Mouse (Mus musculus): Measurements from ENCODE around the gene AI837181.
"Not testable (repeated sequence)": the region's sequence is repeated elsewhere in the genome, so short reads cannot be mapped to it uniquely, and the experiment has no call there.

The AI837181 gene

GRCm38 (mm10) chr19:5424782-5425741, at the start of gene AI837181, which contains the start of gene Drap1:
AI837181 (plus strand) TSS chr19:5425144.
Drap1 (minus strand) TSS chr19:5424979.
- peak; percentile 99 for DNase-seq (ENCODE audit: extremely low spot score)

- no peak for DNase-seq (ENCODE audit: extremely low spot score)
Observed at GRCm38 (mm10) chr19:5377446-5377845, 47.5 kb upstream of the AI837181 start.

DNA sequence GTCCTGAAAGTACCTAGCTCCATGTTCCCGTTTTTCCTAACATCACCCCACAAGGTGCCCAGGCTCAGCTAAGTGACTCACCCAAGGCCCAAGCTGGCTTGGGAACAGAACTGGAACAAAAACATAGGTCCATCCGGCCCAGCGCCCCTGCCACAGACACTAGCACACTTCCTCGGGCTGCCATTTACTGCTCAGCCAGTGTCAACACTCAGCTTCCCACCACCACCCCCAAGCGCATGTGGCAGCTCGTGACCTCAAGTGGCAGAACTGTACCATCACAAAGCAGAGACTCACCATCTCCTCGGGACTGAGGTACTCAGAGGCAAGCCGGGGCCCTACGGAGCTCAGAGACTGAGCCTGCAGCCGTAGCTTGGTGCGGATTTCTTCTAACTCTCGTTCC, 41.6 kb upstream of the AI837181 start:
- no peak for DNase-seq (ENCODE audit: extremely low spot score)

- DNase-seq (ENCODE audit: extremely low spot score), result no peak
Observed at GRCm38 (mm10) chr19:5384715-5385114, 40.2 kb upstream of the AI837181 start.

- DNase-seq (ENCODE audit: extremely low spot score), result peak; percentile 45
Observed at GRCm38 (mm10) chr19:5388011-5388441, 36.9 kb upstream of the AI837181 start.

GRCm38 (mm10) chr19:5388588-5389242, 36.2 kb upstream of the AI837181 start, which contains the start of gene Sart1:
Sart1 (minus strand) TSS chr19:5388703.
- DNase-seq (ENCODE audit: extremely low spot score), result peak; percentile 93

DNA sequence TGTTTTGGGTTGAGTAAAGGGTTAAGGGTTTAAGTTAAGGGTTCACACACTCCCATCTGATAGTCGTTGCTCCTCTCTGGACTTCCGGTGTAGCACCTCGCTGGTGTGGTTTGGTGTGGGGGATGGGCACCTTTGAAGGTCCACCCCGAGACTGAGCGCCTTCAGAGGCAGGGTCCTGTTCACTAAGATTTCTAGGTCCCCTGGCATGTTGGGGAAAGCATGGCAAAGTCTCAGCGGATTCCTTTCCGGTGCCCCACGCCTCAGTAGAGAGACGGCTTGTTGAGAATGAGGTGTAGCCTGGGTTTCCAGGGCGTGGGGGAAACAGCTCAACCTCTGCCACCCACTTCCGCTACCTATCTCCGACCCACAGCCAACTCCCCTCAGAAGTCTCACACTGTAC, 35.3 kb upstream of the AI837181 start:
- peak; percentile 45 for DNase-seq (ENCODE audit: extremely low spot score)

- DNase-seq (ENCODE audit: extremely low spot score), result no peak
Observed at GRCm38 (mm10) chr19:5390416-5390815, 34.5 kb upstream of the AI837181 start.

DNA sequence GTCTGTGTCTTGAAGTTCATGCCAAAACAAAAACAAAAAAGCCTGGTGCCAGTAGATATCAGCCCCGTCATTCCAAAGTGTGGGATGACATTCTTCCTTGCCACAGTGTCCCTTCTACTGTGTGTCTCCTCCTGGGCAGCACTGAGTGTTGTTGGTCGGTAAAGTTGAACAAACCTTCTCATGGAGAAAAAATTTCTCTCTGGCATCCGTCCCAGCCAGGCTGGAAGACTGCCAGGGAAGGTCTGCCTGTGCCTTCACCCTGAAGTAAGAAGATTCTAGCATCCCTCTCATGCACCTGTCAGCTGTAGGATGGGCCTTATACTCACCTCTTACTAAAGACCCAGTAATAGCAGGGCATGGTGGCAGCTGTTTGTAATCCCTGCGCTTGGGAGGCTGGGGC, 32.1 kb upstream of the AI837181 start:
- no peak for DNase-seq (ENCODE audit: extremely low spot score)

DNA sequence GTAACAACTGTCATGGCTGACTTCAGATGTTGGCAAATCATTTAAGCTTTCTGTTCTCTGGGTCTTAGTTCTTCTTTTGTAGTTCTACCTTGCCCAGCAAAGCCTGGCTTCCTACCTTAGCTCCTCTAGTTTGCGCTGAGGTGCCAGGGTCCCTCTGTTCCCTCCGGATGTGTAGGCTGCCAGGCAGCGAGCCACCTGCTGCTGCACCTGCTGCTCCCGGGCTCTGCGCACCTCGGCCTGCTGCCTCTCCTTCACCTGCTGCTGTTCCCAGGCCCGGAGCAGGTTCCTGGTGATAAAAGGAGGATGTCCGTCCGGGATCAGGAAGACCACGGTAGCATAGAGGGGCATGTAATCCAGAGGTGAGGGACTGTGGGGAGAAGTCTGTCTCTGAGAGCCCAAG, 30.8 kb upstream of the AI837181 start:
- DNase-seq (ENCODE audit: extremely low spot score), result no peak

DNA sequence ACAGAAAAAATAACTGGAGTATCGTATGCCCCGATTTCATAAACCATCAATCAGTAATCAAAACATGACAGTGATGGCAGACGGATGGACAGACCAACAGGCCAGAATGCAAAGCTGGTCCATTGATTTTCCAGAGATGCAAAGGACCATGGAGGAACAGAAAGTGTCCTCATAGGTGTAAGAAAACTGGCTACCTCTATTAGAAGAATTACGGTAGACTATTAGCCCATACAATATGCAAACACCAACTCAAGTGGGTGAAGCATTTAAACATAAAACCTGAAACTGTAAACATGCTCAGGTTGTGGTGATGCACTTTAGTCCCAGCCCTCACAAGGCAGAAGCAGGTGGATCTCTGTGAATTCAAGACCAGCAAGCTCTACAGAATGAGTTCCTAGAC, 29.6 kb upstream of the AI837181 start:
- DNase-seq (ENCODE audit: extremely low spot score), result no peak

- not testable (repeated sequence) for DNase-seq (ENCODE audit: extremely low spot score)
Observed at GRCm38 (mm10) chr19:5401073-5401472, 23.9 kb upstream of the AI837181 start.

- DNase-seq (ENCODE audit: extremely low spot score), result no peak
Observed at GRCm38 (mm10) chr19:5402293-5402692, 22.7 kb upstream of the AI837181 start, which contains the start of gene Tsga10ip. Tsga10ip (minus strand) TSS chr19:5402526.

- no peak for DNase-seq (ENCODE audit: extremely low spot score)
Observed at GRCm38 (mm10) chr19:5405924-5406323, 19.0 kb upstream of the AI837181 start.

- DNase-seq (ENCODE audit: extremely low spot score), result peak; percentile 61
Observed at GRCm38 (mm10) chr19:5406531-5407126, 18.3 kb upstream of the AI837181 start.

DNA sequence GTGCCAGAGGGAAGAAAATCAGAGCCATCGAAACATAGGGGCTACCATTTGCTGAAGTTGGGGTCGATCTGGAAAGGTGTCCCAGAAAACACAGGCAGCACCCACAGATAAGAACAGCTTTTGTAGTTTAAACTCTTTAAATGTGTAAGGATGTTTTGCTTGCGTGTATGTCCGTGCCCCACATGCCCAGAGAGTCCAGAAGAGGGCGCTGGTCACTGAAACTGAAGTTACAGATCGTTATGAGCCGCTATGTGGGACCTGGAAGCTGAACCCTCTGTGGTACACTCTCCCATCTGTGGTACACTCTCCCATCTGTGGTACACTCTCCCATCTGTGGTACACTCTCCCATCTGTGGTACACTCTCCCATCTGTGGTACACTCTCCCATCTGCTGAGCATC, 17.8 kb upstream of the AI837181 start:
- peak; percentile 39 for DNase-seq (ENCODE audit: extremely low spot score)

GRCm38 (mm10) chr19:5408057-5409001, 16.6 kb upstream of the AI837181 start:
- DNase-seq (ENCODE audit: extremely low spot score), result no peak

DNA sequence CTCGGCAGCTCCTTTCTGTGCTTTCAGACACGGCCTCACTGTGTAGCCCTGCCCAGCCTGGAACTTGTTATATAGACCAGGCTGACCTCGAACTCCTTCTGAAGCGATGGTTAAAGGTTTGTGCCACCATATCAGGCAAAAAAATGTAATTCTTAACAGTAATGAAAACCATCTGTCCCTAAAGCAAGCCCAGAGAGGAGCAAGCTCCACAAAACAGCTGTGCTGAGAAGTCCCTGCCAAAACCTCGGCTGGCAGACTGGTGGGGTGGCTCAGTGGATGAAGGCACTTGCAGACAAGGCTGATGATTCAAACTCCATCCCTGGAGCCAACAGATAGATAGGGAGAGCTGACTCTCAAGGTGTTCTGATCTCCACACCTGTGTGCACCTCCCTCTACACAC, 15.9 kb upstream of the AI837181 start:
- DNase-seq (ENCODE audit: extremely low spot score), result no peak

DNA sequence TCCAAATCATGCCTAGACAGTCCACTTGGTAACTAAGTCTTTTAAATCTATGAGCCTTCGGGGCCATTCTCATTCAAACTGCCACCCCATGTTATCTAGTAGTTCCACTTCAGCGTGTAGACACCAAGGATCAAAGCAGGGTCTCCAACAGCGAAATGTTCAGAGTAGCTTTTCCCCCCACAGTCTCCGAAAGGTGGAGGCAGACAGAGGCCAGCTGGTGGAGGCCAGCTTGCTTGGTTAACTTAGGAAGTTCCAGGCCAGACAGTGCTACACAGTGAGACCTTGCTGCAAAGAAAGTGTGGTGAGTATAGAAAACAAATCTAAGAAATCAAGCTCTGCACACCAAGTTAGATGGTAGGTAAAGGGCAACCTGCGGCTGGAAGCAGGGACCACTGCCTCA, 14.3 kb upstream of the AI837181 start:
- no peak for DNase-seq (ENCODE audit: extremely low spot score)

DNA sequence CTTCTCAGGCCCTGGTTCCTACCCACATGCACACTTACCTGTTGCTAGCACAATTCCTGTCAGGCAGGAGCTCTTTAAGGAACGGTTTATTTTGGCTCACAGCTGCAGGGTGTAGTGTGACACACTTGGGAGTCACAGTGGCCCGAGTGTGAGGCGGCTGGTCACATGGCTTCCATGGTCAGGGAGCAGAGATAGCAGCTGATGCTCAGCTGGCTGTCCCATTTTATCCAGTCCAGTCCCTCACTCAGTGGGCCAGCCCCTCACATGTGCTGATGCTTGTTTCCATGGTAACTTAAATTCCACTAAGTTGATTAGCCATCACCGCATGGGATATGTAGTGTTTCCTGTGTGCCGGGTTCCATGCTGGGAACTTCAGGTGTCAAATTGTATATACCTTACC, 13.0 kb upstream of the AI837181 start:
- DNase-seq (ENCODE audit: extremely low spot score), result no peak

DNA sequence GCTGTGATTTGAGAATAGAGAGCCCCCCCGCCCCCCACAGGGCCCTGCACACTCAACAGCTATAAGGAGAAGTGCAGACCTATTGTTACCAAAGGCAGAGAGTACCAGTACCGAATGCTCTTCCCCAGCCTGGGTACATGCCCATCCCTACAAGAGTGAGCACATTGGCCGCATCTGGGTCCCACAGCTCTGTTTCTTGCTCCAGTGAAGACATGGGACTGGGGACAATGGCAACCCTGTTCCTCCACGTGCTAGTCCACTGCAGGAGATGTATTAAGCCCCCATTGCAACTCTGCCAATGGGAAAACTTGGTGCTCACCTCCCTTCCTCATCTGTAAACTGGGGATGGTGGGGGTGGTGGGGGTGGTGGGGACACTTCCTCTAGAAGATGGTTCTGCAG, 11.1 kb upstream of the AI837181 start:
- no peak for DNase-seq (ENCODE audit: extremely low spot score)
